Comparison of ENCODE assay signal across 9 mouse cellular contexts in the genomic region with DNA sequence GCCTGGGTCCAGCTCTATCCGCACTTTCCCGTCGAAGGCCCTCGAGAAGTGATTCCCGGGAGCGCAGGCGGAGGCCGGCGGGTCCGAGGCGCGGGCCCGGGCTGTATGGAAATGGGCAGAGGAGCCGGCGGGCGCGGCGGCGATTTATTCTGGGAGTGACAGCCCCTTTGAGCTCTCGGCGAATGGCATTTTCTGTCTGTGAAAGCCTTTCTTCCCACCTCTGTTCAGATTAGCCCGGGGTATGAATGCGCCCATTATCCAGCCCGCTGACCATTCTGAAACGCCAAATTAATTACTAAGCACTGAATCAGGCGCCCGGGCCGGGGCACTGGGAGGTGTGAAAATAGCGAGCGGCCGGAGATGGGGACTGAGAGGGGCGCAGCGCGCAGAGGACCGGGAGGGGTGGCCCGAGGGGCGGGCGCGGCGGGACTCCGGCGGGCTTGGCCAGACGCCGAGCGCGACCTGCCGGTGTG. TPM values are rescaled to one million over a fixed set of nuclear protein-coding genes. Genes with fewer than 3 reads are reported as not detected.
DNase-seq lines count a peak whose midpoint lies in the region; ATAC-seq and TF ChIP-seq lines count a peak whose summit lies in the region.
"Had no signal": no experiment of that assay in that cellular context is flagged by ENCODE, and none has a peak within 500 bp of the region (broad histone marks: within the 10 kb centered on the region; RNA-seq: fewer than 3 reads in every experiment).

No protein-coding gene starts in this region.

- TF ChIP-seq POLR2A in myocyte (IDR thresholded peaks at IDR 0.05; ENCODE audit: insufficient read length, low read depth) = no peak

- no peaks in the 10 kb centered on the region for H3K79me2 ChIP-seq in myocyte (ENCODE audit: control insufficient read depth, insufficient read depth)

- WGBS in heart, embryonic 10.5 days = 0% methylated on average over 47 of the region's 47 CpGs
- under 1% methylated on average over 47 of the region's 47 CpGs for WGBS in forebrain, postnatal 0 days

- peak overlapping the region; percentile 96 for H3K4me2 ChIP-seq in forebrain, postnatal 0 days (ENCODE audit: low read depth)
- H3K4me2 ChIP-seq in myocyte (ENCODE audit: low read depth) = peak overlapping the region; percentile 60

- TF ChIP-seq CTCF in forebrain, postnatal 0 days (IDR thresholded peaks at IDR 0.05; ENCODE audit: low read depth) = no peak

- peak overlapping the region; percentile 41 for H3ac ChIP-seq in myocyte (ENCODE audit: control insufficient read depth, insufficient read length)

- H3K9ac ChIP-seq in forebrain, postnatal 0 days = peak overlapping the region; percentile 52

- ATAC-seq in forebrain, postnatal 0 days = peak; percentile 82

- no peak for DNase-seq in heart, embryonic 10.5 days (ENCODE audit: low spot score)
- DNase-seq in heart, adult 8-10 months (ENCODE audit: low spot score) = no peak
- DNase-seq in R1 (ENCODE audit: low read depth, low spot score) = peak; percentile 51
- DNase-seq in forebrain, postnatal 0 days = peak; percentile 52
- peak; percentile 30 for DNase-seq in kidney, postnatal 14 days
- DNase-seq in frontal cortex, adult 2 months (ENCODE audit: extremely low spot score in 1 of 2, low spot score in 1 of 2) = no peak
- DNase-seq in natural killer cell, adult 2 months (ENCODE audit: low spot score in 2 of 2) = no peak

- peaks cover 20% of the 10 kb centered on the region for H3K4me1 ChIP-seq in heart, embryonic 10.5 days
- peaks cover 6% of the 10 kb centered on the region; the same call in 1 of the 2 replicates for H3K4me1 ChIP-seq in forebrain, postnatal 0 days (ENCODE audit: insufficient read depth)

- H3K27ac ChIP-seq in heart, embryonic 10.5 days = peak overlapping the region; percentile 84
- no peak overlapping the region for H3K27ac ChIP-seq in forebrain, postnatal 0 days (ENCODE audit: low read depth, low read length)

- H3K4me3 ChIP-seq in heart, embryonic 10.5 days = peak overlapping the region; percentile 72
- peak overlapping the region; percentile 51 for H3K4me3 ChIP-seq in forebrain, postnatal 0 days (ENCODE audit: low read depth, low read length)
- H3K4me3 ChIP-seq in myocyte = no peak overlapping the region

- H3K9me3 ChIP-seq in heart, embryonic 10.5 days = no peaks in the 10 kb centered on the region
- no peaks in the 10 kb centered on the region for H3K9me3 ChIP-seq in forebrain, postnatal 0 days (ENCODE audit: low read length)
- H3K9me3 ChIP-seq: G1E had no signal

- H3K36me3 ChIP-seq in heart, embryonic 10.5 days = no peaks in the 10 kb centered on the region
- no peaks in the 10 kb centered on the region for H3K36me3 ChIP-seq in forebrain, postnatal 0 days (ENCODE audit: insufficient read depth)
- H3K36me3 ChIP-seq in myocyte (ENCODE audit: control insufficient read depth, insufficient read depth) = no peaks in the 10 kb centered on the region
- H3K36me3 ChIP-seq: G1E had no signal

- peaks cover 98% of the 10 kb centered on the region for H3K27me3 ChIP-seq in heart, embryonic 10.5 days (ENCODE audit: insufficient read depth, poor library complexity, severe bottlenecking)
- H3K27me3 ChIP-seq in forebrain, postnatal 0 days (ENCODE audit: insufficient read depth, low read length) = peaks cover 39% of the 10 kb centered on the region
- no peaks in the 10 kb centered on the region for H3K27me3 ChIP-seq in myocyte (ENCODE audit: control insufficient read depth, insufficient read depth, insufficient read length)

TF ChIP-seq in myocyte, 11 proteins besides CTCF, POLR2A, EP300 and RAD21:
- TF ChIP-seq REST (IDR thresholded peaks at IDR 0.05; ENCODE audit: insufficient read depth, insufficient read length) (no peak), TCF3 (IDR thresholded peaks at IDR 0.05; ENCODE audit: insufficient read length, low read depth) (no peak), CEBPB (IDR thresholded peaks at IDR 0.05; ENCODE audit: insufficient read depth, poor library complexity, severe bottlenecking) (no peak), MYOG (IDR thresholded peaks at IDR 0.05; ENCODE audit: control insufficient read depth in 1 of 3, insufficient read depth in 1 of 3, insufficient read length in 2 of 3, low read depth in 2 of 3) (no peak), SRF (IDR thresholded peaks at IDR 0.05; ENCODE audit: control insufficient read depth, insufficient read length, low read depth) (no peak), MYOD1 (IDR thresholded peaks at IDR 0.05; ENCODE audit: control insufficient read depth in 1 of 3, insufficient read length in 2 of 3, low read depth in 2 of 3) (no peak), E2F4 (IDR thresholded peaks at IDR 0.05; ENCODE audit: insufficient read depth) (no peak), POLR2AphosphoS2 (IDR thresholded peaks at IDR 0.05; ENCODE audit: insufficient read length, low read depth) (no peak), MAX (IDR thresholded peaks at IDR 0.05; ENCODE audit: low read depth) (no peak), USF1 (IDR thresholded peaks at IDR 0.05; ENCODE audit: low read depth) (no peak), TCF12 (IDR thresholded peaks at IDR 0.05; ENCODE audit: insufficient read depth, poor library complexity, severe bottlenecking) (no peak)

RNA-seq across cellular contexts. Expression of gene Ntn1, which starts 1.0 kb away (rescaled TPM):
- 7.0 and 16.2 TPM in 2 replicates for polyA plus RNA-seq in heart, embryonic 10.5 days (2016; fragmentation: Nextera tagmentation; extraction: Ambion mirVana)
- total RNA-seq in heart, adult 8-10 months (2022) = 10 to 100 TPM; 62.6 to 88.8 (median 70.8) TPM
- total RNA-seq in forebrain, postnatal 0 days (2014; rRNA removed) = 22.9 and 35.5 TPM in 2 replicates
- 4.0 and 6.0 TPM in 2 replicates for polyA plus RNA-seq in forebrain, postnatal 0 days (2015; fragmentation: Nextera tagmentation; extraction: Ambion mirVana)
- 15.6 TPM for polyA plus RNA-seq in myocyte (2012; fragmentation: generic; extraction: Trizol)
- polyA plus RNA-seq in frontal cortex, adult 2 months (2012; rRNA removed) = 6.0 and 6.2 TPM in 2 replicates
- polyA plus RNA-seq: G1E had no signal

RNA-seq across cellular contexts. Expression of gene Pik3r5, which starts 32.3 kb away (rescaled TPM):
- polyA plus RNA-seq in heart, embryonic 10.5 days (2016; fragmentation: Nextera tagmentation; extraction: Ambion mirVana) = 0.07 and 0.48 TPM in 2 replicates
- 1 to 10 TPM in 1 of 4 experiments, under 1 TPM in 3; 0.31 to 1.6 (median 0.70) TPM for total RNA-seq in heart, adult 8-10 months (2022)
- 0.54 and 1.8 TPM in 2 replicates for total RNA-seq in forebrain, postnatal 0 days (2014; rRNA removed)
- 0.24 and 0.54 TPM in 2 replicates for polyA plus RNA-seq in forebrain, postnatal 0 days (2015; fragmentation: Nextera tagmentation; extraction: Ambion mirVana)
- polyA plus RNA-seq in myocyte (2012; fragmentation: generic; extraction: Trizol) = 0.22 TPM
- 1.5 and 2.0 TPM in 2 replicates for polyA plus RNA-seq in frontal cortex, adult 2 months (2012; rRNA removed)

Comparison
In these comparisons a context has a peak if more than half of its experiments do, and no peak if none do; other contexts are left out.
1. DNase-seq: peak in R1 (single experiment), forebrain, postnatal 0 days (single experiment) and kidney, postnatal 14 days (single experiment); none in heart, embryonic 10.5 days (single experiment), heart, adult 8-10 months (single experiment), frontal cortex, adult 2 months (0 of 2) and natural killer cell, adult 2 months (0 of 2).